Mouse (Mus musculus) testis, postnatal 14 days (tissue): ENCODE measurements at regions not wholly inside any gene's neighbourhood (a gene's known extent, or its start where the extent isn't known, plus 50 kb on each side); places are given as distances from the start of the nearest gene placed in this dataset.

ENCODE experiments used
- DNase-seq: peaks from one replicate; pipeline ENCODE4 v3.0.0; 2021; ENCODE audit warnings: low spot score

- no peak for DNase-seq
Observed at GRCm38 (mm10) chr16:5374818-5375605, 119.2 kb upstream of the Eef2kmt start.

DNA sequence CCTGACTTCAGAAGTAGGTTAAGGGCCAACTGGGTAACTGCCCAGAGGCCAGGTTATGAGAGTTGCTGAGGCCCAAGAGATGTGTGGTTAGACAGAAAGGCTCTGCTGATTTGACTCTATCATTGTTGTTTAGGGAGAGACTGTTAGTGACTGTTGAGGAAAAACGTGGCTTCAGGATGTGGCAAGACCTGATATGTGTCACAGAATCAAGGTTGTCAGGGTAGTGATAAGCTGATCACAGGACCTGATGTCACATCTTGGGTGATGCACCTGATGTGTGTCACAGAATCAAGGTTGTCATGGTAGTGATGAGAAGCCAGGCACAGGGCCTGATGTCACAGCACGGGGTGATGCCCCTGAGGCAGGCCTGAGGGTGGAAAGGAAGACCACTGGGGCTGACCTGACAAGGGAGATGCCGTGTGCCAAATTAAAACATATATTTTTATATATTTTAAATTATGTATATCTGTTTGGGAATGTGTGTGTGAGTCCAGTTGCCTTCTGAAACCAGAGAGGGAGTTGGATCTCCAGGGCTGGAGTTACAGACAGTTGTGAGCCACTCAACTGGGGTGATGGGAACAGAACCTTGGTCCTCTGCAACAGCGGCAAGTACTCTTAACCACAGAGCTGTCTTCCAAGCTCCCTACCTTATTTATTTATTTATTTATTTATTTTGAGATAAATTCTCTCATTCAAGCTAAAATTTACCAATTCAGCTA lies 115.6 kb upstream of the Eef2kmt start:
- DNase-seq, result no peak

DNA sequence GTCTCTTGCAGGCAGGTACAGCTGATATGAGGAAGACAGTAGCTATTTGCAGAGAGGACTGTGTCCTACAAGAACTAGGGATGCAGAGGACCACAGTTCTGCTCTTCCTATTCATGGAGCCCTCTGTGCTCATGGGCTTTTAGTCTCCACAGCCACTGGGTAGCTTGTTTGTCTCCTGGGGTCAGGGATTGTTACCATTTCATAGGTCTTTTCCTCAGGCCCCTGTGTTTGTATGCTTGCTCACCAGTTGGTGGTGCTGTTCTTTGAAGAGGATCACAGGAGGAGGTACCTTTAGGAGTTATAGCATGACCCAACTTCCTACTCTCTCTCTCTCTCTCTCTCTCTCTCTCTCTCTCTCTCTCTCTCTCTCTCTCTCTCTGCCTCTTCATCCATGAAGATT lies 114.7 kb upstream of the Eef2kmt start:
- no peak for DNase-seq

- DNase-seq, result no peak
Observed at GRCm38 (mm10) chr16:5368897-5369558, 113.2 kb upstream of the Eef2kmt start.

GRCm38 (mm10) chr16:5368357-5368756 lies 112.6 kb upstream of the Eef2kmt start:
- no peak for DNase-seq

- no peak for DNase-seq
Observed at GRCm38 (mm10) chr16:5367581-5368119, 111.9 kb upstream of the Eef2kmt start.

GRCm38 (mm10) chr16:5366021-5366420 lies 110.2 kb upstream of the Eef2kmt start:
- no peak for DNase-seq

- DNase-seq, result no peak
Observed at GRCm38 (mm10) chr16:5363007-5363570, 107.3 kb upstream of the Eef2kmt start.

GRCm38 (mm10) chr16:5359193-5359592 lies 103.4 kb upstream of the Eef2kmt start:
- no peak for DNase-seq

DNA sequence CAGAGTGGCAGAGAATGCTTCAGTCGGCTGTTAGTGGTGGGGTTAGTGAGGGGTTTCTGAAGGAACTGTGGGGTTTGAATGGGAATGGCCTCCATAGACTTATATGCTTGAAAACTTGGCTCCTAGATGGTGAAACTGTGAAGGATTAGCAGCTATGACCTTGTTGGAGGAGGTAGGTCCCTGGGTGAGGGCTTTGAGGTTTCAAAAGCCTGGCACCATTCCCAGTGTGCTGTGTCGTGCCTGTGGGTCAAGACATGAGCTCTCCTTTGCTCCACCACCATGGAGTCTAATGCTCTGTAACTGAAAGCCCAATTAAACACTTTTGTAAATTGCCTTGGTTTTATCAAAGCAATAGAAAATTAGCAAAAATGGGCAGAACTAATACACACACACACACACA lies 98.1 kb upstream of the Eef2kmt start:
- DNase-seq, result no peak

GRCm38 (mm10) chr16:5351890-5352571 lies 96.2 kb upstream of the Eef2kmt start:
- no peak for DNase-seq

DNA sequence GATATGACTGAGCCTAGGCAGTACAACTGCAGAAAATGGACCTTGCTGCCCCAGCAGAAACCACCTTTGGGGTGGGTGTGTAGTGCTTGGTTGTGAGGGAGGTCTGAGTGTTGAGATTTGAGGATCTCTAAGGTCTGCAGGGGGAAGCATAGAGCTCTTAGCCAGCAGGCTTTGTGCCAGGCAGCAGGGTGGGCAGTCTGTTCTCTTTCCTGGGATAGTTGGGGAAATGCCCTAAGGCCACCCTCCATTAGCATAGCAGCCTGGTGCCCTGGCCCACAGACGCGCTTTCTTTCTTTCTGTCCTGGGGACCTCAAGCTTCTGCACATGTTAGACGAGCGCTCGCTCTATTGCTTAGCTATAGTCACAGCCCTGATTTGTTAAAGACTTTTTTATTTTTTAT lies 91.4 kb upstream of the Eef2kmt start:
- DNase-seq, result no peak

GRCm38 (mm10) chr16:5342326-5342725 lies 86.5 kb upstream of the Eef2kmt start:
- no peak for DNase-seq

DNA sequence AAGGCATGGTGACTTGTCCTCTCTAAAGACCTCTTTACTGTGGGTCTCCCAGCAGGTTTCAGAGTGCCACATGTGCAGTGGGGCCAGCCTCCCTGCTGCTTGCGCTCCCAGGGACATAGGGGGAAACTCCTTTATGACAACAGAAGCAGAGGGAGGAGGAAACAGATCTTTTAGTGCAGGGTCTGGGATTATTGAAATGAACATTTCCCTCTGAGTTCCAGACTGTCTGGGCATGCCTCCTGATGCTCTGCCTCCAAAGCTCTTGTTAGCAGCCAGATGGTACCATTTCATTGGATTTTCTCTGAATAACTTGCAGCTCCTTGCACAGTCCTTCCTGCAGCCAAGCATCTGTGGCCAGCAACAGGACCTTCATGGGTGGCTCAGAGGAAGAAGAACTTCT lies 60.5 kb upstream of the Eef2kmt start:
- DNase-seq, result no peak

GRCm38 (mm10) chr16:5313261-5313660 lies 57.5 kb upstream of the Eef2kmt start:
- no peak for DNase-seq

GRCm38 (mm10) chr16:5311456-5311855 lies 55.7 kb upstream of the Eef2kmt start:
- DNase-seq, result no peak

GRCm38 (mm10) chr16:5310736-5311135 lies 55.0 kb upstream of the Eef2kmt start:
- DNase-seq, result no peak

DNA sequence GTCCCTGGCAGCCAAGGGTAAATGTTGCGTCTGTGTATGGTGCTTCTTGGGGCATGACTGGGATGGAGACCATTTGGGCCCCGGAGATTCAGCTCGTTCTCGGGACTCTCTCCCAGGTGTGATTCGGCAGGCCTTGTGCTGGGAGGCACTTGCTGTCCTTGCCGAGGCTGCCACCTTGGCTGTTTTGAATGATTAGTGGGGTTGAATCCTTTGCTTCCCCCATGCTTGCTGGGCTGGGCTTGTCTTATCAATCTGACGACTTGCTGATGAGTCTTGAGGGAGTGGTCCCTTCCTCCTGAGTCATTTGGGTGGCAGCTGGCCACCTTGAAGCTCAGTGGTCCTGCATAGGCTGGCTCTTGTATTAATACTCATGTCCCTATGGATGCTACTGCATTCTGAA lies 52.0 kb upstream of the Eef2kmt start:
- DNase-seq, result no peak

GRCm38 (mm10) chr16:5307249-5307605 lies 51.4 kb upstream of the Eef2kmt start:
- no peak for DNase-seq

GRCm38 (mm10) chr16:5306588-5307248 lies 50.9 kb upstream of the Eef2kmt start:
- DNase-seq, result peak; percentile 85
